Mouse (Mus musculus): ENCODE data around the gene Mcl1. TPM values are rescaled to one million over a fixed set of nuclear protein-coding genes. Genes with fewer than 3 reads are reported as not detected.

Mcl1 gene
- total and polyA plus RNA-seq, 3 experiments = 39.1 to 139 (median 134) TPM

- peaks cover 58% of the 10 kb centered on the region for H3K36me3 ChIP-seq (ENCODE audit: control insufficient read depth, insufficient read depth, low read length)
- H3K27me3 ChIP-seq (ENCODE audit: control insufficient read depth, insufficient read depth, low read length) = no peaks in the 10 kb centered on the region
- H3K4me1 ChIP-seq (ENCODE audit: control insufficient read depth, insufficient read depth, low read length) = peaks cover 25% of the 10 kb centered on the region
- 0 out of 2 replicates have a peak, but pooled peaks have one; percentile 12 for TF ChIP-seq POLR2A (IDR thresholded peaks at IDR 0.05; ENCODE audit: insufficient read depth, low read depth, low read length)
- no peak for TF ChIP-seq CTCF (IDR thresholded peaks at IDR 0.05)
- TF ChIP-seq EP300 (IDR thresholded peaks at IDR 0.05; ENCODE audit: insufficient read depth, low read depth, low read length) = no peak
- no peak for DNase-seq
- peaks cover 14% of the 10 kb centered on the region for H3K79me2 ChIP-seq (replicated peaks; ENCODE audit: control insufficient read depth, insufficient read depth, low read length)
- 0% methylated on average over 2 of the region's 2 CpGs for WGBS
- peak overlapping the region; percentile 81 for H3K4me3 ChIP-seq
- intact Hi-C loops (cut with DNase I) = no loop called here
- peak overlapping the region; percentile 99 for H3K27ac ChIP-seq
- H3K9ac ChIP-seq (ENCODE audit: low read depth, low read length) = peak overlapping the region; percentile 100
These were observed 2.3 kb downstream of the Mcl1 start for GRCm38 (mm10) chr3:95660788-95661478.

- peak; percentile 93 for TF ChIP-seq EP300 (IDR thresholded peaks at IDR 0.05; ENCODE audit: insufficient read depth, low read depth, low read length)
- TF ChIP-seq CTCF (IDR thresholded peaks at IDR 0.05) = no peak
- 8% methylated on average over 7 of the region's 7 CpGs for WGBS
- no peaks in the 10 kb centered on the region for H3K27me3 ChIP-seq (ENCODE audit: control insufficient read depth, insufficient read depth, low read length)
- H3K9ac ChIP-seq (ENCODE audit: low read depth, low read length) = peak overlapping the region; percentile 82
- H3K4me1 ChIP-seq (ENCODE audit: control insufficient read depth, insufficient read depth, low read length) = peaks cover 29% of the 10 kb centered on the region
- peak overlapping the region; percentile 81 for H3K4me3 ChIP-seq
- H3K36me3 ChIP-seq (ENCODE audit: control insufficient read depth, insufficient read depth, low read length) = peaks cover 66% of the 10 kb centered on the region
- intact Hi-C loops (cut with DNase I) = no loop called here
- H3K79me2 ChIP-seq (replicated peaks; ENCODE audit: control insufficient read depth, insufficient read depth, low read length) = peaks cover 14% of the 10 kb centered on the region
- DNase-seq = peak in 1 of 2 experiments; percentile 33
- H3K27ac ChIP-seq = peak overlapping the region; percentile 99
These were observed 3.5 kb downstream of the Mcl1 start for GRCm38 (mm10) chr3:95661945-95662715.

GRCm38 (mm10) chr3:95662724-95663449 lies 4.3 kb downstream of the Mcl1 start:
- no peaks in the 10 kb centered on the region for H3K27me3 ChIP-seq (ENCODE audit: control insufficient read depth, insufficient read depth, low read length)
- peak in 1 of 2 experiments; percentile 28 for DNase-seq
- intact Hi-C loops (cut with DNase I) = no loop called here
- H3K4me1 ChIP-seq (ENCODE audit: control insufficient read depth, insufficient read depth, low read length) = peaks cover 35% of the 10 kb centered on the region
- peaks cover 14% of the 10 kb centered on the region for H3K79me2 ChIP-seq (replicated peaks; ENCODE audit: control insufficient read depth, insufficient read depth, low read length)
- peaks cover 73% of the 10 kb centered on the region for H3K36me3 ChIP-seq (ENCODE audit: control insufficient read depth, insufficient read depth, low read length)
- WGBS = 33% methylated on average over 7 of the region's 7 CpGs
- peak overlapping the region; percentile 82 for H3K9ac ChIP-seq (ENCODE audit: low read depth, low read length)
- TF ChIP-seq POLR2A (IDR thresholded peaks at IDR 0.05; ENCODE audit: insufficient read depth, low read depth, low read length) (peak; percentile 53; the same call in 1 of the 2 replicates), EP300 (IDR thresholded peaks at IDR 0.05; ENCODE audit: insufficient read depth, low read depth, low read length) (no peak)
- H3K27ac ChIP-seq = peak overlapping the region; percentile 99
- H3K4me3 ChIP-seq = peak overlapping the region; percentile 81

- H3K27me3 ChIP-seq (ENCODE audit: control insufficient read depth, insufficient read depth, low read length) = no peaks in the 10 kb centered on the region
- H3K79me2 ChIP-seq (replicated peaks; ENCODE audit: control insufficient read depth, insufficient read depth, low read length) = peaks cover 14% of the 10 kb centered on the region
- 0 out of 2 replicates have a peak overlapping the region, but pooled peaks have one; percentile 6 for H3K9ac ChIP-seq (ENCODE audit: low read depth, low read length)
- TF ChIP-seq CTCF (IDR thresholded peaks at IDR 0.05) = no peak
- TF ChIP-seq EP300 (IDR thresholded peaks at IDR 0.05; ENCODE audit: insufficient read depth, low read depth, low read length) = 0 out of 2 replicates have a peak, but pooled peaks have one; percentile 23
- no peak for TF ChIP-seq POLR2A (IDR thresholded peaks at IDR 0.05; ENCODE audit: insufficient read depth, low read depth, low read length)
- intact Hi-C loops (cut with DNase I) = no loop called here
- H3K36me3 ChIP-seq (ENCODE audit: control insufficient read depth, insufficient read depth, low read length) = peaks cover 73% of the 10 kb centered on the region
- peak overlapping the region; percentile 81 for H3K4me3 ChIP-seq
- peak overlapping the region; percentile 99 for H3K27ac ChIP-seq
- DNase-seq = no peak
- H3K4me1 ChIP-seq (ENCODE audit: control insufficient read depth, insufficient read depth, low read length) = peaks cover 36% of the 10 kb centered on the region
- WGBS = 51% methylated on average over 2 of the region's 2 CpGs
These were observed 4.9 kb downstream of the Mcl1 start for GRCm38 (mm10) chr3:95663486-95663885.

- H3K4me3 ChIP-seq = peak overlapping the region; percentile 81; the same call in 1 of the 2 replicates
- peaks cover 73% of the 10 kb centered on the region for H3K36me3 ChIP-seq (ENCODE audit: control insufficient read depth, insufficient read depth, low read length)
- peaks cover 11% of the 10 kb centered on the region for H3K79me2 ChIP-seq (replicated peaks; ENCODE audit: control insufficient read depth, insufficient read depth, low read length)
- DNase-seq = peak in 1 of 2 experiments; percentile 15
- no peaks in the 10 kb centered on the region for H3K27me3 ChIP-seq (ENCODE audit: control insufficient read depth, insufficient read depth, low read length)
- peak overlapping the region; percentile 57 for H3K9ac ChIP-seq (ENCODE audit: low read depth, low read length)
- WGBS = 57% methylated on average over 3 of the region's 3 CpGs
- intact Hi-C loops (cut with DNase I) = no loop called here
- peak; percentile 25; the same call in 1 of the 2 replicates for TF ChIP-seq POLR2A (IDR thresholded peaks at IDR 0.05; ENCODE audit: insufficient read depth, low read depth, low read length)
- no peak for TF ChIP-seq CTCF (IDR thresholded peaks at IDR 0.05)
- no peak for TF ChIP-seq EP300 (IDR thresholded peaks at IDR 0.05; ENCODE audit: insufficient read depth, low read depth, low read length)
- peaks cover 39% of the 10 kb centered on the region for H3K4me1 ChIP-seq (ENCODE audit: control insufficient read depth, insufficient read depth, low read length)
- H3K27ac ChIP-seq = peak overlapping the region; percentile 99
These were observed 5.5 kb downstream of the Mcl1 start for GRCm38 (mm10) chr3:95663969-95664608.

Measured in heart, adult 2 months (tissue).